Mouse (Mus musculus) lung, adult 2 months (tissue): Measurements from ENCODE around the gene Satb1.

Experiments used
- CTCF ChIP-seq: fragments of 200-500 bp; IDR thresholded peaks from 2 replicates; pipeline ENCODE4 v1.5.1; 2011; ENCODE audit warnings: mild to moderate bottlenecking, low read length, control low read depth; ENCODE audit not compliant: insufficient read depth
- POLR2A ChIP-seq: fragments of 200-500 bp; IDR thresholded peaks from 2 replicates; pipeline ENCODE4 v1.6.1; 2011; ENCODE audit warnings: low read depth, mild to moderate bottlenecking, control low read depth, low read length, borderline replicate concordance; ENCODE audit errors: extremely low read depth

GRCm38 (mm10) chr17:51879736-51880135 lies 46.6 kb upstream of the Satb1 start:
- TF ChIP-seq POLR2A (no peak), CTCF (no peak)
